Mouse (Mus musculus): ENCODE data around the gene Abcd4.

The Abcd4 gene

GRCm38 (mm10) chr12:84572341-84572720 lies 44.9 kb downstream of the Abcd4 start:
- DNase-seq (ENCODE audit: low read depth, low spot score), result no peak

GRCm38 (mm10) chr12:84571466-84572340 lies 45.5 kb downstream of the Abcd4 start:
- DNase-seq (ENCODE audit: low read depth, low spot score), result no peak

DNA sequence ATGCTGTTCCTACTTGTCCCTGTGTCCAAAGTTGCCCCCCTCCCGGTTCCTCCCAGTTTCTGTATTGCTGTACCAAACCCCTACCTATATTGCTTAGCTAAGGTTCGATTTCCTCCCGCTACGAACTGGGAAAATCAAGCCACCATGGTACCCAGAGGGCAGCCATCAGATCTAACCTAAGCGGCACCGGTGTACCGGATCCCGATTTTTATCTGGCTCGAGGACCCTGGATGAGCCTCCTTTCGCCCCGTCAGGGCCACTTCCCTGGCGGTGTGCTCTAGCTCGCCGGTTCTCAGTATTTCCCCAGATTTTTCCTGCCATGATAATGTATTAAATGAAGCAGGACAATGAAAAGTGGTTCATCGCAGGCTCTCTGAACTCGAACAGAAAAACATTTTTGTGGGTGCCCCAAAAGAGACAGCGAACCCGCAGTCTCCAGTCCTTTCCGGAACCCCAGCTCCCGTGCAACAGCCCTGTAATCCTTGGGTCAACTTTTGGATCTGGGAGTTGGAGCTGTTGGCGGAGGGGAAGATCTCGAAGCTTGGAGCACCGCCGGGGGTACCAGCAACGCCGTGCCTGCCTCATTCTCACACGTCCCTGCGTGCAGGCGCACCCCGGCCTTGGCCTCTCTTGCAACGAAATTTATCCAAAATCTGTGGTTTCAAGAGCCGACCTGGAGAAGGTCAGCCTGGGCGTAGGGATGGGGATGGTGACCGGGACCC lies 46.4 kb downstream of the Abcd4 start:
- no peak for DNase-seq (ENCODE audit: low read depth, low spot score)

DNA sequence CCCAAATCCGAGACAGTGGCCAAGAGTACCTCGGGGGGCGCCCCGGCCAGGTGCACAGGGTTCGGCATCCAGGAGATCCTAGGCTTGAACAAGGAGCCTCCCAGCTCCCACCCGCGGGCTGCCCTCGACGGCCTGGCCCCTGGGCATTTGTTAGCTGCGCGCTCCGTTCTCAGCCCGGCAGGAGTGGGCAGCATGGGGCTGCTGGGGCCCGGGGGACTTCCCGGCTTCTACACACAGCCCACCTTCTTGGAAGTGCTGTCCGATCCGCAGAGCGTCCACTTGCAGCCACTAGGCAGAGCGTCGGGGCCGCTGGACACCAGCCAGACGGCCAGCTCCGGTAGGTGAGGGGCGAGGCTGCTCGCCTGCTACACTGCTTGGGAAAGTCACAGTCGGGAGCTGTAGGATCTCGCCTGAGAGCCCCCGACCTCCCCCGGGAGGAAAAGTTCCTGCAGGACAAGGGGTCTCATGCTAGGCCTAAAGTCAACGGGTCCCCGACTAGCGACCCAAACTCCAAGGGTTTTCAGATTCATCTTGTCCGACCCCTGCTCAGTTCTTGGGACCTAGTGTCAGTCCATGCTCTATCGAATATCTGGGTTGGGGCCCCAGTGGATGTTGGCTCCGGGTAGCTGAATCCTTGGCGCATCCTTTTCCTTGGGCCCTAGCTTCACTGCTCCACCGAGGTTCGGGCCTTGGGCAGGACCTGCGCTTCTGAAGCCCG lies 47.1 kb downstream of the Abcd4 start:
- DNase-seq (ENCODE audit: low read depth, low spot score), result no peak

DNA sequence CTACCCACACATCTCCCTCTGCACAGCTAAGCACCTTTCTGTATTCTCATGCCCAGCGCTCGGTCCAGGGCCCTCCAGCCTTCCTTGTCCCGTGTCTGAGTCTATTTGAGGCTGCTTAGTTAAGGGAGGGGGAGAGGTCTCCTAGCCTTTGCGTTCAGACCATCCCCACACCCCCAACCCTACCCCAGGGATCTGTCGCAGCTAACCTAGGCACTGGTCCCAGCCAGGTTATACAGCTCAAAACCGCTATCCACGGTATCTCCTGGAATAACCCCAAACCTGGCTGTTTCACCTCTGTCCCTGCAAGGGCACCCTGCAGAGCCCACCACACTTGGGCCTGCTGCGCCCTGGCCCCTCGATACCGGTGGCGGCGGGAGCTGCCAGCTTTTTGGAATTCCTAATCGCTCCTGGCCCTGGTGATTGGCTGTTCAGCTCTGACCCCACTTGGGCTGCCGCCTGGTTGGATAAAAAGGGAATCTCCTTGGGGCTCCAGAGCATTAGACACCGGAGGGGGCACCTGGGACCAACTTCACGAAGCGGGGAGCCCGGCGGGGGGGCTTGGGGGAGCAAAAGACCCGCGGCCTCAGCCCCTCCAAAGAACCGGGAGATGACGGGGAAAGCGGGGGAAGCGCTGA lies 47.8 kb downstream of the Abcd4 start, which contains the start of gene Vsx2:
Gene Vsx2 (plus strand): TSS at position 427 of the 635 bp plus-strand sequence.
- no peak for DNase-seq (ENCODE audit: low read depth, low spot score)

- DNase-seq (ENCODE audit: low read depth, low spot score), result no peak
Measured at GRCm38 (mm10) chr12:84567576-84567975, 49.6 kb downstream of the Abcd4 start.

DNA sequence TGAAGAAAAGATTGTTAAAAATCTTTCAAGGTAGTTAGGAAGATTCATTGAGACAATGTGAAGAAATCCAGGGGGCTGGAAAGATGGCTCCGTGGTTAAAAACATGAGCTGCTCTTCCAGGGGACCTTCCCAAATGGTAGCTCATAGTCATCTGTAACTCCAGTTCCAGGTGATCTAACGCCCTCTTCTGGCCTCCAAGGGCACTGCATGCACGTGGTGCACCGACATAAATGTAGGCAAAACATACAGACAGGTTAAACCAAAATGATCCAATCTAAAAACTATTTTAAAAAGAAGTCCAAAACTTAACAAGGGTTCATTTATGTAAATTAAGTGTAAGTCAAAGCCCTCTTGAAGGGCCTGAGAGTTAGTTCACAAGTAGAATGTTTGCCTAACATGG lies 54.7 kb downstream of the Abcd4 start:
- DNase-seq (ENCODE audit: low read depth, low spot score), result peak; percentile 48

DNA sequence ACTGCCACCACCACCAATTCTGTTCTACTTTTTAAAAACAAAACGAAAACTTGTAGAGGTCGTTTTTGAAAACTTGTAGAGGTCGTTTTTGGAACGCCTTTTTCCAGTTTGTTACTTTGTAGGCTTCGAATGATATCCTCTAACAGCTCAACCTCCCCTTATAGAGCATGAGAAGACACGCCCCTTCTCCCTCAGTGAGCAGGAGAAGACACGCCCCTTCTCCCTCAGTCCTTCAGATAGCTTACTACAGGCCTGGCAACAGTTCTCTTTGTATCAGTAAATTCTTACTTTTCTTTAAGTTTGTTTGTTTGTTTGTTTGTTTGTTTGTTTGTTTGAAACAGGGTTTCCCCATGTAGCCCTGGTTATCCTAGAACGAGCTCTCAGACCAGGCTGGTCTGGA lies 62.0 kb downstream of the Abcd4 start:
- DNase-seq (ENCODE audit: low read depth, low spot score), result no peak
